ENCODE assay signal across 23 mouse cellular contexts in genomic region chr5:39216326-39216725, GRCm38 (mm10).
DNase-seq lines count a peak whose midpoint lies in the region; ATAC-seq and TF ChIP-seq lines count a peak whose summit lies in the region.
"Had no signal": no experiment of that assay in that cellular context is flagged by ENCODE, and none has a peak within 500 bp of the region (broad histone marks: within the 10 kb centered on the region; RNA-seq: fewer than 3 reads in every experiment).

No protein-coding gene starts in this region.

- peak; percentile 84 for ATAC-seq in frontal cortex, adult (ENCODE audit: low TSS enrichment)
- ATAC-seq: activated CD4-positive, CD25-positive, alpha-beta regulatory T cell, adult 4 months; CD4-positive, CD25-positive, alpha-beta regulatory T cell, adult 4 months; forebrain, embryonic 13.5 days; forebrain, embryonic 15.5 days; forebrain, postnatal 0 days; Patski had no signal

- H3K4me3 ChIP-seq in left cerebral cortex, adult 2 months: no peak overlapping the region
- H3K4me3 ChIP-seq: embryonic facial prominence, embryonic 12.5 days; forebrain, embryonic 13.5 days; forebrain, embryonic 15.5 days had no signal

- no peak for TF ChIP-seq CTCF in left cerebral cortex, adult 2 months (IDR thresholded peaks at IDR 0.05)

- DNase-seq in frontal cortex, postnatal 25 days (ENCODE audit: low spot score in 2 of 2): no peak
- DNase-seq in left cerebral cortex, adult 2 months (ENCODE audit: extremely low spot score in 1 of 2, low spot score in 2 of 2): no peak
- DNase-seq in left cerebral cortex, postnatal 10 days (ENCODE audit: extremely low spot score in 1 of 2, low spot score in 2 of 2): no peak
- peak; percentile 55 for DNase-seq in brain, adult 2 months (ENCODE audit: low read depth, low spot score)
- DNase-seq: adrenal gland, adult 8-10 months; adrenal gland, postnatal 14 days; adrenal gland, postnatal 36 days; B cell, adult 2 months; cerebellum, adult 11 months; cerebellum, adult 18-20 months; cerebellum, adult 8-10 months; cerebellum, adult 9-11 months; cerebellum, postnatal 14 days; cerebellum, postnatal 36 days; embryo, embryonic 11 days; forebrain, postnatal 0 days had no signal

- intact Hi-C loops in left cerebral cortex, adult 2 months (cut with DNase I): loop anchor here (5.0 kb wide), 3 partner anchors 111 to 421 kb away; no protein-coding TSS in a partner anchor
- intact Hi-C loops in left cerebral cortex, postnatal 10 days (cut with DNase I): loop anchor here (10.0 kb wide), 1 partner anchor 418 kb away; no protein-coding TSS in a partner anchor

- peak overlapping the region; percentile 19; the same call in 1 of the 2 replicates for H3K27ac ChIP-seq in left cerebral cortex, adult 2 months
- H3K27ac ChIP-seq: embryonic facial prominence, embryonic 12.5 days; forebrain, embryonic 13.5 days; forebrain, embryonic 15.5 days had no signal
